7 mouse cellular contexts compared by ENCODE assay signal in the genomic region with DNA sequence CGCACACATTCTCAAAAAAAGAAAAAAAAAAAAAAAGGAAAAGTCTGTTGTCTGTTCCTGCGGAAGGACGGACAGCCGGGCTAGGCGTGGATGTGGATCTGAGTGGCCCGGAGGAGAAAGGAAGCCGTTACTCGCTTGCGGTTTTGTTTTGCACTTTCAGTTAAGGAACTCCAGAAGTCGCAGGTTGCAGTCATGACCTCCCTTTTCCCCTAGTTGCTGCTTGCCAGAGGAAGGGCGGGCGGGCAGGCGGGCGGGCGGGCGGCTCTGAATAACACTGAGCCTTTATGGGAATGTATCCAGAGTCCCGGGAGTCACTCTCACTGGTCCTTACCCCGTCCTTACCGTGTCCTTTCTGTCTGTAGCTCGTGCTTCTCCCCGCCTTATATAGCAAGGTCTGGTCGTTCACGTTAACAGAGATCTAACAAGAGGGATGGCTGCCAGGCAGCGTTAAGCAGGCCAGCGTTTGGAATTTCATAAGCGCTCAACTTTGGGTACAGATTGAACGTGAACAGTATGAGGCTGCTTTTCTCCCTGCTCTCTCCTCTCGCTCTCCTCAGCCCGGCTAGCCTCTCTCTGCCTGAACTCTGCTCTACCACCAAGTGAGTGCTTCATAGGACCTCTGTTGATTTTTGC.
DNase-seq lines count a peak whose midpoint lies in the region; ATAC-seq and TF ChIP-seq lines count a peak whose summit lies in the region.

No protein-coding gene starts in this region.

- H3K27ac ChIP-seq in embryonic facial prominence, embryonic 10.5 days (replicated peaks), result peak overlapping the region; percentile 87
- peak overlapping the region; percentile 89 for H3K27ac ChIP-seq in heart, embryonic 10.5 days
- peak overlapping the region; percentile 94 for H3K27ac ChIP-seq in kidney, adult 2 months (ENCODE audit: insufficient read depth, low read depth, low read length)
- H3K27ac ChIP-seq in lung, embryonic 15.5 days, result peak overlapping the region; percentile 96

- no peak for TF ChIP-seq CTCF in kidney, adult 2 months (conservative IDR thresholded peaks at IDR 0.05; ENCODE audit: insufficient read depth, insufficient read length, low read depth, low read length)

- H3K4me2 ChIP-seq in lung, embryonic 15.5 days, result peak overlapping the region; percentile 62

- H3K9ac ChIP-seq in lung, embryonic 15.5 days, result peak overlapping the region; percentile 46

- H3K36me3 ChIP-seq in embryonic facial prominence, embryonic 10.5 days (replicated peaks), result peaks cover 51% of the 10 kb centered on the region
- peaks cover 9% of the 10 kb centered on the region; the same call in 1 of the 2 replicates for H3K36me3 ChIP-seq in heart, embryonic 10.5 days
- H3K36me3 ChIP-seq in kidney, adult 2 months (ENCODE audit: control insufficient read depth, insufficient read depth, low read length), result no peaks in the 10 kb centered on the region
- peaks cover 10% of the 10 kb centered on the region; the same call in 1 of the 2 replicates for H3K36me3 ChIP-seq in lung, embryonic 15.5 days

- H3K4me1 ChIP-seq in embryonic facial prominence, embryonic 10.5 days, result peaks cover 69% of the 10 kb centered on the region
- peaks cover 59% of the 10 kb centered on the region for H3K4me1 ChIP-seq in heart, embryonic 10.5 days
- H3K4me1 ChIP-seq in kidney, adult 2 months (ENCODE audit: control insufficient read depth, insufficient read depth, low read length), result peaks cover 25% of the 10 kb centered on the region
- H3K4me1 ChIP-seq in lung, embryonic 15.5 days, result peaks cover 60% of the 10 kb centered on the region

- 14% methylated on average over 29 of the region's 29 CpGs for WGBS in embryonic facial prominence, embryonic 10.5 days
- WGBS in heart, embryonic 10.5 days, result 31% methylated on average over 29 of the region's 29 CpGs
- 2% methylated on average over 29 of the region's 29 CpGs for WGBS in kidney, adult 2 months
- WGBS in lung, embryonic 15.5 days, result 4% methylated on average over 29 of the region's 29 CpGs

- no peak for TF ChIP-seq POLR2A in kidney, adult 2 months (IDR thresholded peaks at IDR 0.05; ENCODE audit: low read depth, low read length)

- peak overlapping the region; percentile 42 for H3K4me3 ChIP-seq in embryonic facial prominence, embryonic 10.5 days
- H3K4me3 ChIP-seq in heart, embryonic 10.5 days, result peak overlapping the region; percentile 44
- peak overlapping the region; percentile 48 for H3K4me3 ChIP-seq in kidney, adult 2 months (ENCODE audit: insufficient read depth, low read depth, low read length)
- peak overlapping the region; percentile 27 for H3K4me3 ChIP-seq in lung, embryonic 15.5 days

- no peaks in the 10 kb centered on the region for H3K9me3 ChIP-seq in embryonic facial prominence, embryonic 10.5 days
- no peaks in the 10 kb centered on the region for H3K9me3 ChIP-seq in heart, embryonic 10.5 days
- H3K9me3 ChIP-seq in lung, embryonic 15.5 days, result no peaks in the 10 kb centered on the region

- H3K27me3 ChIP-seq in embryonic facial prominence, embryonic 10.5 days (replicated peaks; ENCODE audit: low read depth, poor library complexity, severe bottlenecking), result no peaks in the 10 kb centered on the region
- H3K27me3 ChIP-seq in heart, embryonic 10.5 days (ENCODE audit: insufficient read depth, poor library complexity, severe bottlenecking), result no peaks in the 10 kb centered on the region
- H3K27me3 ChIP-seq in kidney, adult 2 months (replicated peaks; ENCODE audit: control insufficient read depth, insufficient read depth, low read length), result no peaks in the 10 kb centered on the region
- no peaks in the 10 kb centered on the region for H3K27me3 ChIP-seq in lung, embryonic 15.5 days

- DNase-seq in adrenal gland, adult 2 months, result peak; percentile 72
- DNase-seq in embryonic facial prominence, embryonic 10.5 days (ENCODE audit: low spot score), result peak; percentile 80
- DNase-seq in heart, embryonic 10.5 days (ENCODE audit: low spot score), result no peak
- DNase-seq in kidney, adult 2 months, result peak; percentile 90
- no peak for DNase-seq in MN1 (ENCODE audit: low spot score)

- peak; percentile 66 for ATAC-seq in lung, embryonic 15.5 days (ENCODE audit: borderline replicate concordance, extremely low read depth, low FRiP score, low TSS enrichment)
- ATAC-seq in neutrophil, adult 5-6 weeks (ENCODE audit: extremely low read depth, insufficient number of reproducible peaks, low FRiP score, poor library complexity, severe bottlenecking), result peak; percentile 42; the same call in 1 of the 2 replicates

Comparison
In these comparisons a context has a peak if more than half of its experiments do, and no peak if none do; other contexts are left out.
1. DNase-seq: peak in adrenal gland, adult 2 months (single experiment), embryonic facial prominence, embryonic 10.5 days (single experiment) and kidney, adult 2 months (single experiment); none in heart, embryonic 10.5 days (single experiment) and MN1 (single experiment).
2. Peak in every context shown above with its lines, with median percentiles within 50 percentile points of each other: H3K27ac ChIP-seq and H3K4me3 ChIP-seq.